Mouse (Mus musculus) small intestine, adult 2 months (tissue): ENCODE results near the gene Erbb3.

Experiments
- CTCF ChIP-seq: fragments of 200-500 bp; IDR thresholded peaks from 2 replicates; pipeline ENCODE4 v1.5.1; 2012; ENCODE audit warnings: low read depth, mild to moderate bottlenecking, control low read depth, inconsistent platforms, low read length, moderate library complexity, mixed read lengths; ENCODE audit not compliant: insufficient replicate concordance, insufficient read length; ENCODE audit errors: extremely low read depth
- POLR2A ChIP-seq: fragments of 200-500 bp; IDR thresholded peaks from 2 replicates; pipeline ENCODE4 v1.6.1; 2012; ENCODE audit warnings: low read depth, mild to moderate bottlenecking, control low read depth, inconsistent platforms, low read length, moderate library complexity

GRCm38 (mm10) chr10:128565206-128565787 is 24.2 kb downstream of the Erbb3 start:
- no peak for TF ChIP-seq CTCF
- TF ChIP-seq POLR2A, result no peak
